Mouse (Mus musculus): ENCODE measurements around the gene Cacna1c.

DNA sequence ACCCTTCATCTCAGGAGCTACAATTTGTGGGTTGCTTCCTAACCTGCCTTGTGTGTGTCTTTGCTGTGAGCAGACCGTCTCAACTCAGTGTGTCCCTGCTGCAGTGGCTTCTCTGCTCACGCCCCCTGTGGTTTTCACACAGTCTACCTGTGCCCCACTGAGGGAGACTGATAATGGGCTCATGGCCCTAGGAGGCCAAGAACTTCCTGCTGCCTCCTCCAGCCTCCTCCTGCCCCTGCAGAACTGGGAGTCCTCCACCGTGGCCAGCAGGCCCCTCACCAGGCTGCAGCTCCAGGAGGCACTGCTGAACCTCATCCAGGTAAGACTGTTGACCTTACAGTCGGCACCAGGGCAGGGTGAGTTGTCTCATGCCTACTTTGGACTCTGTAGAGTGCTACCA, 21.4 kb upstream of the Cacna1c start:
- no peak for TF ChIP-seq CTCF (IDR thresholded peaks at IDR 0.05; ENCODE audit: borderline replicate concordance, extremely low read depth, insufficient read depth, insufficient read length)
- no peak for TF ChIP-seq POLR2A (IDR thresholded peaks at IDR 0.05; ENCODE audit: borderline replicate concordance, extremely low read depth, insufficient read depth, insufficient read length, poor library complexity, severe bottlenecking)
